ENCODE assay signal across 24 mouse cellular contexts in genomic region chr10:77608589-77608988, GRCm38 (mm10). TPM values are rescaled to one million over a fixed set of nuclear protein-coding genes. Genes with fewer than 3 reads are reported as not detected.
"Had no signal": no experiment of that assay in that cellular context is flagged by ENCODE, and none has a peak within 500 bp of the region (broad histone marks: within the 10 kb centered on the region; RNA-seq: fewer than 3 reads in every experiment).

No protein-coding gene starts in this region.

- H3K4me2 ChIP-seq: midbrain, embryonic 15.5 days had no signal

- H3K27me3 ChIP-seq: intestine, embryonic 15.5 days; kidney, embryonic 15.5 days; limb, embryonic 13.5 days; megakaryocyte, embryonic 14.5 days; midbrain, embryonic 15.5 days; neural tube, embryonic 12.5 days; neural tube, embryonic 15.5 days had no signal

- H3K9me3 ChIP-seq: intestine, embryonic 15.5 days; kidney, embryonic 15.5 days; limb, embryonic 10.5 days; limb, embryonic 13.5 days; midbrain, embryonic 10.5 days; midbrain, embryonic 15.5 days; neural tube, embryonic 12.5 days; neural tube, embryonic 15.5 days had no signal

- DNase-seq: kidney, adult 11 months; kidney, adult 8-10 months; kidney, postnatal 10 days; kidney, postnatal 4 days; layer of hippocampus, postnatal 36 days; liver, postnatal 0 days; lung, embryonic 14.5 days; lung, postnatal 36 days; retina, postnatal 1 day; thymus, postnatal 25 days had no signal

- H3K4me3 ChIP-seq: kidney, embryonic 15.5 days; midbrain, embryonic 15.5 days; neural tube, embryonic 12.5 days; neural tube, embryonic 15.5 days had no signal

- ATAC-seq: intestine, embryonic 15.5 days; liver, postnatal 0 days; lung, postnatal 0 days; midbrain, embryonic 15.5 days had no signal

- H3K9ac ChIP-seq: intestine, embryonic 15.5 days; kidney, embryonic 15.5 days; limb, embryonic 13.5 days; liver, embryonic 14.5 days; liver, postnatal 0 days; lung, embryonic 14.5 days; midbrain, embryonic 15.5 days; neural tube, embryonic 12.5 days; neural tube, embryonic 15.5 days had no signal

- H3K27ac ChIP-seq: kidney, embryonic 15.5 days; limb, embryonic 10.5 days; limb, embryonic 13.5 days; liver, embryonic 14.5 days; midbrain, embryonic 10.5 days; midbrain, embryonic 15.5 days; neural tube, embryonic 12.5 days; neural tube, embryonic 15.5 days had no signal

RNA-seq across cellular contexts. Expression of gene Gm49325, which starts 2.6 kb away (rescaled TPM):
- total RNA-seq: liver, adult 2 months had no signal
- polyA plus RNA-seq: liver, adult 2 months; midbrain, embryonic 15.5 days; small intestine, adult 2 months; spleen, adult 2 months had no signal
